Mouse (Mus musculus): ENCODE measurements around the gene Grik1.

Grik1 gene

GRCm38 (mm10) chr16:88141594-88141993 is 148.5 kb downstream of the Grik1 start:
- no peak for DNase-seq

GRCm38 (mm10) chr16:88138913-88139312 is 151.2 kb downstream of the Grik1 start:
- no peak for DNase-seq

GRCm38 (mm10) chr16:88132919-88133318 is 157.1 kb downstream of the Grik1 start:
- DNase-seq: no peak

- DNase-seq: no peak
Observed at GRCm38 (mm10) chr16:88131103-88131502, 159.0 kb downstream of the Grik1 start.

- DNase-seq: no peak
Observed at GRCm38 (mm10) chr16:88125098-88125497, 165.0 kb downstream of the Grik1 start.

- DNase-seq: no peak
Observed at GRCm38 (mm10) chr16:88112551-88113138, 177.4 kb downstream of the Grik1 start.

GRCm38 (mm10) chr16:88111459-88111858 is 178.6 kb downstream of the Grik1 start:
- DNase-seq: no peak

- DNase-seq: no peak
Observed at GRCm38 (mm10) chr16:88094206-88094789, 195.8 kb downstream of the Grik1 start.

- peak; percentile 4 for DNase-seq
Observed at GRCm38 (mm10) chr16:88087280-88087679, 202.8 kb downstream of the Grik1 start.

GRCm38 (mm10) chr16:88074716-88075115 is 215.3 kb downstream of the Grik1 start:
- DNase-seq: no peak

GRCm38 (mm10) chr16:88060936-88061335 is 229.1 kb downstream of the Grik1 start:
- no peak for DNase-seq

GRCm38 (mm10) chr16:88048121-88048520 is 241.9 kb downstream of the Grik1 start:
- no peak for DNase-seq

- no peak for DNase-seq
Observed at GRCm38 (mm10) chr16:88044321-88044720, 245.7 kb downstream of the Grik1 start.

- no peak for DNase-seq
Observed at GRCm38 (mm10) chr16:88042458-88042857, 247.6 kb downstream of the Grik1 start.

- peak; percentile 3 for DNase-seq
Observed at GRCm38 (mm10) chr16:88038503-88039091, 251.5 kb downstream of the Grik1 start.

GRCm38 (mm10) chr16:87988805-87989204 is 301.3 kb downstream of the Grik1 start:
- DNase-seq: no peak

GRCm38 (mm10) chr16:87984201-87984870 is 305.7 kb downstream of the Grik1 start:
- DNase-seq: no peak

GRCm38 (mm10) chr16:87974076-87974443 is 316.0 kb downstream of the Grik1 start:
- no peak for DNase-seq

- peak; percentile 47 for DNase-seq
Observed at GRCm38 (mm10) chr16:87973394-87974075, 316.5 kb downstream of the Grik1 start.

- DNase-seq: no peak
Observed at GRCm38 (mm10) chr16:87971911-87972310, 318.2 kb downstream of the Grik1 start.

GRCm38 (mm10) chr16:87969936-87970335 is 320.1 kb downstream of the Grik1 start:
- DNase-seq: peak; percentile 12

GRCm38 (mm10) chr16:87961419-87961818 is 328.6 kb downstream of the Grik1 start:
- DNase-seq: no peak

- DNase-seq: no peak
Observed at GRCm38 (mm10) chr16:87957449-87957848, 332.6 kb downstream of the Grik1 start.
